Mouse (Mus musculus): ENCODE results near the gene Ufc1. TPM values are rescaled to one million over a fixed set of nuclear protein-coding genes. Genes with fewer than 3 reads are reported as not detected.

Gene Ufc1
- total RNA-seq, 1 experiment, result 78.8 TPM

- in situ Hi-C loops (cut with MboI; ENCODE audit: low sequenced_read_pairs in 2 of 2, unreplicated experiment in 2 of 2), result no loop called here
- H3K27ac ChIP-seq (ENCODE audit: insufficient read depth, low read depth, low read length, poor library complexity, severe bottlenecking), result no peak overlapping the region; the same call in 1 of the 2 replicates
- TF ChIP-seq HCFC1 (IDR thresholded peaks at IDR 0.05; ENCODE audit: borderline replicate concordance, insufficient read depth, low read length), result no peak
- no peak for TF ChIP-seq ZC3H11A (IDR thresholded peaks at IDR 0.05; ENCODE audit: borderline replicate concordance, low read depth, low read length)
- TF ChIP-seq ZNF384 (IDR thresholded peaks at IDR 0.05; ENCODE audit: low read depth, low read length), result no peak
- TF ChIP-seq CHD2 (IDR thresholded peaks at IDR 0.05; ENCODE audit: low read depth, low read length), result no peak
- no peak for TF ChIP-seq MAFK (IDR thresholded peaks at IDR 0.05; ENCODE audit: insufficient read depth, low read depth, low read length)
- no peaks in the 10 kb centered on the region for H3K36me3 ChIP-seq (ENCODE audit: control insufficient read depth, insufficient read depth, low read length, poor library complexity, severe bottlenecking)
- H3K4me1 ChIP-seq (ENCODE audit: control insufficient read depth in 2 of 2, insufficient read depth in 2 of 2, low read length in 2 of 2, poor library complexity in 1 of 2), result peaks cover 4 to 9% of the 10 kb centered on the region in 2 experiments; a peak in 3 of 4 replicates
- peak overlapping the region; percentile 85 to 99; a peak in 3 of 4 replicates for H3K4me3 ChIP-seq (ENCODE audit: insufficient read depth in 1 of 2, low read depth in 1 of 2, low read length in 2 of 2, poor library complexity in 1 of 2, severe bottlenecking in 1 of 2)
- no peak overlapping the region for H3K9ac ChIP-seq (ENCODE audit: insufficient read depth, low read depth, low read length, poor library complexity, severe bottlenecking)
- no peak for DNase-seq (ENCODE audit: low read depth, low spot score)
- no peaks in the 10 kb centered on the region for H3K9me3 ChIP-seq (ENCODE audit: control insufficient read depth, insufficient read depth, low read depth, low read length)
Measured at GRCm38 (mm10) chr1:171293351-171293750, 1.5 kb downstream of the Ufc1 start.

GRCm38 (mm10) chr1:171288328-171288727 lies 6.5 kb downstream of the Ufc1 start:
- Histone ChIP-seq H3K9ac (ENCODE audit: insufficient read depth, low read depth, low read length, poor library complexity, severe bottlenecking) (no peak overlapping the region), H3K27ac (ENCODE audit: insufficient read depth, low read depth, low read length, poor library complexity, severe bottlenecking) (no peak overlapping the region; the same call in 1 of the 2 replicates), H3K4me3 (ENCODE audit: insufficient read depth in 1 of 2, low read depth in 1 of 2, low read length in 2 of 2, poor library complexity in 1 of 2, severe bottlenecking in 1 of 2) (no peak overlapping the region), H3K9me3 (ENCODE audit: control insufficient read depth, insufficient read depth, low read depth, low read length) (no peaks in the 10 kb centered on the region), H3K36me3 (ENCODE audit: control insufficient read depth, insufficient read depth, low read length, poor library complexity, severe bottlenecking) (peaks cover 10% of the 10 kb centered on the region; the same call in 1 of the 2 replicates), H3K4me1 (ENCODE audit: control insufficient read depth in 2 of 2, insufficient read depth in 2 of 2, low read length in 2 of 2, poor library complexity in 1 of 2) (peaks cover 0 to 23% of the 10 kb centered on the region in 2 experiments; a peak in 2 of 4 replicates)
- no peak for DNase-seq (ENCODE audit: low read depth, low spot score)
- in situ Hi-C loops (cut with MboI; ENCODE audit: low sequenced_read_pairs in 2 of 2, unreplicated experiment in 2 of 2), result no loop called here
- TF ChIP-seq ZNF384 (IDR thresholded peaks at IDR 0.05; ENCODE audit: low read depth, low read length) (no peak), MAFK (IDR thresholded peaks at IDR 0.05; ENCODE audit: insufficient read depth, low read depth, low read length) (no peak), ZC3H11A (IDR thresholded peaks at IDR 0.05; ENCODE audit: borderline replicate concordance, low read depth, low read length) (no peak), HCFC1 (IDR thresholded peaks at IDR 0.05; ENCODE audit: borderline replicate concordance, insufficient read depth, low read length) (no peak), CHD2 (IDR thresholded peaks at IDR 0.05; ENCODE audit: low read depth, low read length) (no peak)

GRCm38 (mm10) chr1:171287136-171288081 lies 7.4 kb downstream of the Ufc1 start, which contains the start of gene Usp21:
Usp21 (minus strand) TSS chr1:171287991.
- H3K4me1 ChIP-seq (ENCODE audit: control insufficient read depth in 2 of 2, insufficient read depth in 2 of 2, low read length in 2 of 2, poor library complexity in 1 of 2), result peaks cover 0 to 19% of the 10 kb centered on the region in 2 experiments; a peak in 2 of 4 replicates
- H3K36me3 ChIP-seq (ENCODE audit: control insufficient read depth, insufficient read depth, low read length, poor library complexity, severe bottlenecking), result peaks cover 12% of the 10 kb centered on the region; the same call in 1 of the 2 replicates
- no peak for TF ChIP-seq MAFK (IDR thresholded peaks at IDR 0.05; ENCODE audit: insufficient read depth, low read depth, low read length)
- peak; percentile 86 for TF ChIP-seq HCFC1 (IDR thresholded peaks at IDR 0.05; ENCODE audit: borderline replicate concordance, insufficient read depth, low read length)
- no peak for TF ChIP-seq CHD2 (IDR thresholded peaks at IDR 0.05; ENCODE audit: low read depth, low read length)
- H3K27ac ChIP-seq (ENCODE audit: insufficient read depth, low read depth, low read length, poor library complexity, severe bottlenecking), result peak within 1 kb of the TSS; percentile 93
- H3K4me3 ChIP-seq (ENCODE audit: insufficient read depth in 1 of 2, low read depth in 1 of 2, low read length in 2 of 2, poor library complexity in 1 of 2, severe bottlenecking in 1 of 2), result peak within 1 kb of the TSS; percentile 87 to 97
- in situ Hi-C loops (cut with MboI; ENCODE audit: low sequenced_read_pairs in 2 of 2, unreplicated experiment in 2 of 2), result no loop called here
- H3K9me3 ChIP-seq (ENCODE audit: control insufficient read depth, insufficient read depth, low read depth, low read length), result no peaks in the 10 kb centered on the region
- peak; percentile 82 for DNase-seq (ENCODE audit: low read depth, low spot score)
- peak within 1 kb of the TSS; percentile 98 for H3K9ac ChIP-seq (ENCODE audit: insufficient read depth, low read depth, low read length, poor library complexity, severe bottlenecking)

GRCm38 (mm10) chr1:171286517-171286916 lies 8.3 kb downstream of the Ufc1 start:
- Histone ChIP-seq H3K9ac (ENCODE audit: insufficient read depth, low read depth, low read length, poor library complexity, severe bottlenecking) (peak overlapping the region; percentile 34; the same call in 1 of the 2 replicates), H3K27ac (ENCODE audit: insufficient read depth, low read depth, low read length, poor library complexity, severe bottlenecking) (no peak overlapping the region), H3K4me3 (ENCODE audit: insufficient read depth in 1 of 2, low read depth in 1 of 2, low read length in 2 of 2, poor library complexity in 1 of 2, severe bottlenecking in 1 of 2) (peak overlapping the region; percentile 39 to 87; a peak in 2 of 4 replicates), H3K36me3 (ENCODE audit: control insufficient read depth, insufficient read depth, low read length, poor library complexity, severe bottlenecking) (peaks cover 15% of the 10 kb centered on the region; the same call in 1 of the 2 replicates), H3K4me1 (ENCODE audit: control insufficient read depth in 2 of 2, insufficient read depth in 2 of 2, low read length in 2 of 2, poor library complexity in 1 of 2) (peaks cover 0 to 17% of the 10 kb centered on the region in 2 experiments; a peak in 2 of 4 replicates), H3K9me3 (ENCODE audit: control insufficient read depth, insufficient read depth, low read depth, low read length) (no peaks in the 10 kb centered on the region)
- TF ChIP-seq ZC3H11A (IDR thresholded peaks at IDR 0.05; ENCODE audit: borderline replicate concordance, low read depth, low read length), result no peak
- TF ChIP-seq ZNF384 (IDR thresholded peaks at IDR 0.05; ENCODE audit: low read depth, low read length), result no peak
- TF ChIP-seq HCFC1 (IDR thresholded peaks at IDR 0.05; ENCODE audit: borderline replicate concordance, insufficient read depth, low read length), result no peak
- TF ChIP-seq MAFK (IDR thresholded peaks at IDR 0.05; ENCODE audit: insufficient read depth, low read depth, low read length), result no peak
- in situ Hi-C loops (cut with MboI; ENCODE audit: low sequenced_read_pairs in 2 of 2, unreplicated experiment in 2 of 2), result no loop called here
- no peak for DNase-seq (ENCODE audit: low read depth, low spot score)

Data from ES-E14 (cell line).